Mouse (Mus musculus) stomach, embryonic 16.5 days (tissue): ENCODE results near the gene Olfr132. TPM values are rescaled to one million over a fixed set of nuclear protein-coding genes. Genes with fewer than 3 reads are reported as not detected.
"Not testable (repeated sequence)": the region's sequence is repeated elsewhere in the genome, so short reads cannot be mapped to it uniquely, and the experiment has no call there.

Experiments
- ATAC-seq: fragments of 200-750 bp; cut with Nextera tagmentation; 2 replicates; pipeline ENCODE4 v1.8.0; 2017; ENCODE audit warnings: moderate number of reproducible peaks, moderate TSS enrichment; ENCODE audit not compliant: insufficient read depth, low FRiP score
- H3K27ac ChIP-seq: fragments of 300-500 bp; sonication (generic); 2 replicates; pipeline ENCODE4 v1.5.1; 2014; ENCODE audit warnings: low read length
- H3K27me3 ChIP-seq: fragments of 300-500 bp; sonication (generic); 2 replicates; pipeline ENCODE4 v1.6.1; 2014; ENCODE audit warnings: low read length, control low read depth, mixed read lengths; ENCODE audit not compliant: control insufficient read depth, insufficient read depth
- H3K36me3 ChIP-seq: fragments of 300-500 bp; sonication (generic); 2 replicates; pipeline ENCODE4 v1.6.1; 2014; ENCODE audit warnings: low read length; ENCODE audit not compliant: control insufficient read depth, insufficient read depth
- H3K4me1 ChIP-seq: fragments of 300-500 bp; sonication (generic); 2 replicates; pipeline ENCODE4 v1.6.1; 2014; ENCODE audit warnings: low read length, control low read depth, mixed read lengths; ENCODE audit not compliant: control insufficient read depth, insufficient read depth
- H3K4me2 ChIP-seq: fragments of 300-500 bp; sonication (generic); 2 replicates; pipeline ENCODE4 v1.6.1; 2014; ENCODE audit warnings: low read depth, low read length, mixed read lengths
- H3K4me3 ChIP-seq: fragments of 300-500 bp; sonication (generic); replicated peaks from 2 replicates; pipeline ENCODE4 v1.5.1; 2014; ENCODE audit warnings: mild to moderate bottlenecking, low read length
- H3K9ac ChIP-seq: fragments of 300-500 bp; sonication (generic); 2 replicates; pipeline ENCODE4 v1.6.1; 2014; ENCODE audit warnings: low read length
- H3K9me3 ChIP-seq: fragments of 300-500 bp; sonication (generic); replicated peaks from 2 replicates; pipeline ENCODE4 v1.6.1; 2016; ENCODE audit warnings: low read length, control low read depth; ENCODE audit not compliant: control insufficient read depth
- WGBS: fragments of 180-500 bp; shearing (Covaris S2); extraction: QIAGEN DNeasy Blood & Tissue Kit; methylation state at CpG from one replicate; pipeline ENCODE4 v1.1.7; 2014; 5-methylcytosine and 5-hydroxymethylcytosine counted together
- polyA plus RNA-seq: library from polyadenylated mRNA; unstranded; fragments of >200 nt; fragmentation: Nextera tagmentation; extraction: Ambion mirVana; gene quantifications from 2 replicates; pipeline ENCODE4 v1.2.1, GENCODE M21; 2015

Gene Olfr132
- not detected in 2 replicates for polyA plus RNA-seq

DNA sequence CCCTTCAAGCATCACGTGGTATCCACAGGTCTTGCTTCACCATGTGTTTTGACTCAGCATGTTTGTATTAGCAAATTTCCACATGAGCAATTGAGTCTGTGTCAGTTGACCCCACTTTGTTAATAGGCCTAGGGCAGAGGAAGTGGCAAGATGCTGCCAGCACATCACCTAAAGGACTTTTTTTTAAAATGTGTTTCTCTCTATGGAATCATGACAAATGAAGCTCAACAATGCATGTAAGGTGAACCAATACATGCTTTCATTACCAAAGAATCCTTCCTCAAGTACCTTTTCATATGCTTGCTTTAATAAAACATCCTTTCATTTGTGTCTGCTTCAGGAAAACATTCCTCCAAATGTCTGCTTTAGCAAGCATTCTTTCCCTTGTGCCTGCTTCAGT, at the start of gene Olfr132:
Gene Olfr132 (minus strand): TSS at position 101 of the 400 bp plus-strand sequence.
- H3K4me2 ChIP-seq = no peak within 1 kb of the TSS
- no peak for ATAC-seq
- no peak within 1 kb of the TSS for H3K9ac ChIP-seq
- no peaks in the 10 kb centered on the region for H3K4me1 ChIP-seq
- H3K27ac ChIP-seq = no peak within 1 kb of the TSS
- H3K27me3 ChIP-seq = no peaks in the 10 kb centered on the region
- no peaks in the 10 kb centered on the region for H3K36me3 ChIP-seq
- 57% methylated on average over 1 of the region's 1 CpGs for WGBS
- H3K9me3 ChIP-seq = no peaks in the 10 kb centered on the region
- no peak within 1 kb of the TSS for H3K4me3 ChIP-seq

DNA sequence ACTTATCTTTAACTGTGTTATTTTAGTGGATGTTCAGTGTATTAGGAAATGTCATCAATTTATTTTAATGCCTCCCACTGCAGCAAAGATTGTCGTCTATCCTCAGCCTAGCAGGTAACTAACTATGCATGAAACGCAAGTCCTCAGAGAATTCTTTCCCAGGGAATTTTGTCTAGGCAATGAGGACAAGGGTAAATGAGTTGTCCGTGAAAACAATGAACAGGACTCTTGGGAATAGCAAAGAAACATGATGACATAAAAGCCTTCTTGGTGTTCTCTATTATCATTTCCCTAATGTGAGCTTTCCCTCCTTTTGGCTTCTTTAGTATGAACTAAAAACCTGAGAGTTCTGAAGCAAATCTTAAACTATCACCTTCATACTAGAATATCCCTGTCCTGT, 36.8 kb upstream of the Olfr132 start, which contains the start of gene Olfr134:
Gene Olfr134 (plus strand): TSS at position 301 of the 400 bp plus-strand sequence.
- H3K4me2 ChIP-seq = no peak within 1 kb of the TSS
- WGBS = 71% methylated on average over 3 of the region's 3 CpGs
- no peak for ATAC-seq
- H3K4me3 ChIP-seq = no peak within 1 kb of the TSS
- no peak within 1 kb of the TSS for H3K27ac ChIP-seq
- no peak within 1 kb of the TSS for H3K9ac ChIP-seq
- no peaks in the 10 kb centered on the region for H3K36me3 ChIP-seq
- H3K9me3 ChIP-seq = no peaks in the 10 kb centered on the region
- H3K27me3 ChIP-seq = no peaks in the 10 kb centered on the region
- H3K4me1 ChIP-seq = no peaks in the 10 kb centered on the region

GRCm38 (mm10) chr17:38144981-38145380, 10.7 kb upstream of the Olfr132 start, which contains the start of gene Olfr133:
Olfr133 (plus strand) TSS chr17:38145281.
- no peaks in the 10 kb centered on the region for H3K36me3 ChIP-seq
- no peak for ATAC-seq
- no peak within 1 kb of the TSS for H3K4me2 ChIP-seq
- no peaks in the 10 kb centered on the region for H3K9me3 ChIP-seq
- H3K9ac ChIP-seq = no peak within 1 kb of the TSS
- no peaks in the 10 kb centered on the region for H3K4me1 ChIP-seq
- H3K27me3 ChIP-seq = no peaks in the 10 kb centered on the region
- H3K4me3 ChIP-seq = no peak within 1 kb of the TSS
- WGBS = 74% methylated on average over 2 of the region's 2 CpGs
- H3K27ac ChIP-seq = no peak within 1 kb of the TSS

GRCm38 (mm10) chr17:38125371-38125770, 9.0 kb downstream of the Olfr132 start:
- not testable (repeated sequence) for H3K4me2 ChIP-seq, H3K27ac ChIP-seq, H3K36me3 ChIP-seq, H3K4me3 ChIP-seq, H3K9me3 ChIP-seq, H3K9ac ChIP-seq, ATAC-seq, H3K27me3 ChIP-seq, H3K4me1 ChIP-seq
- WGBS = 65% methylated on average over 3 of the region's 3 CpGs

DNA sequence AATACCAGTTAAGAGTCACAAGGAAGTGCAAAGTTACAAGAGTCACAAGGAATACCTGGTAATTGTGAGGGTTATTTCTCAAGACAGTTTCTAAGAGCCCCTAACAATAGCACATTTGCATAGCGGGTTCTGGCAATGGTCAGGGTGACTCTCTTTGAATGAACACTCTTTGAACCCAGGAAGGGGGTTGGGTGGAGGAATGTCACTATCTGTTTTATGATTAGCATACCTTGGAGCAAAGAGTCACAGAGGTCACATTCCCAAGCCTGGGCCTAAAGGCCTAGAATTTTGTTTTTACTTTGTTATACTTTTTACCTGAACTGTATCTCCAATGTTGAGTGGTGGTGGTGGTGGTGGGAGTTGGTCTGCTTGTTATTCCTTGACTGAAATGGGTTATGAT, 10.1 kb downstream of the Olfr132 start:
- not testable (repeated sequence) for H3K9me3 ChIP-seq, H3K4me1 ChIP-seq, H3K4me3 ChIP-seq, H3K4me2 ChIP-seq, H3K36me3 ChIP-seq, H3K27ac ChIP-seq, H3K9ac ChIP-seq, ATAC-seq, H3K27me3 ChIP-seq
- WGBS = 73% methylated on average over 1 of the region's 1 CpGs

DNA sequence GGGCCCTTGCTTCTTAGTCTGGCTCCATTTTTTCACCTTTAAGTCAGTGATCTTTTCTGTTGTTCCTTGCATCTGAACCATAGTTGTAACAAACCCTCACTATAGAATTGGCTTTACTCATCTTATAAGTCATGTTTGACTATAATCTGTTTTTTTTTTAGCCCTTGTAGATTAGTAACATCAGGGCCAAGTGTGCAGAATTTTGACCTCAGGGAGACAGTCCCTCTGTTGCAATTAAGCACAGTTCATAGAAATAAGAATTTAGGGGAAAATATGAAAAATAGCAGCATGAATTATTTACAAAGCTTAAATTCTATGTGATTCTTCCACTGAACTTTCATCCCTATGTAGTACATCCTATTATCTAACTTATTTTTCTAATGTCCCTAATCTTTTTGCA, 45.7 kb downstream of the Olfr132 start, which contains the start of gene Olfr131:
Gene Olfr131 (minus strand): TSS at position 101 of the 400 bp plus-strand sequence.
- Histone ChIP-seq H3K27ac (no peak within 1 kb of the TSS), H3K9ac (no peak within 1 kb of the TSS), H3K4me3 (no peak within 1 kb of the TSS), H3K36me3 (no peaks in the 10 kb centered on the region), H3K9me3 (no peaks in the 10 kb centered on the region), H3K4me2 (no peak within 1 kb of the TSS), H3K4me1 (no peaks in the 10 kb centered on the region), H3K27me3 (no peaks in the 10 kb centered on the region)
- no peak for ATAC-seq

GRCm38 (mm10) chr17:38082364-38082763, 52.0 kb downstream of the Olfr132 start:
- no peaks in the 10 kb centered on the region for H3K36me3 ChIP-seq
- no peak overlapping the region for H3K4me2 ChIP-seq
- no peaks in the 10 kb centered on the region for H3K4me1 ChIP-seq
- H3K9me3 ChIP-seq = no peaks in the 10 kb centered on the region
- H3K27ac ChIP-seq = no peak overlapping the region
- no peaks in the 10 kb centered on the region for H3K27me3 ChIP-seq
- no peak for ATAC-seq
- WGBS = 85% methylated on average over 4 of the region's 4 CpGs
- no peak overlapping the region for H3K9ac ChIP-seq
- H3K4me3 ChIP-seq = no peak overlapping the region

Other genes with a start within 250 kb of the Olfr132 start
- gene Olfr127, start 234.1 kb downstream of the Olfr132 start, polyA plus RNA-seq = not detected in 2 replicates
- gene Olfr128, start 214.0 kb downstream of the Olfr132 start, polyA plus RNA-seq = not detected in 2 replicates
- gene Olfr761, start 181.4 kb downstream of the Olfr132 start, polyA plus RNA-seq = not detected in 2 replicates
- gene Olfr129, start 74.4 kb downstream of the Olfr132 start, polyA plus RNA-seq = not detected in 2 replicates
- gene Olfr130, start 70.6 kb downstream of the Olfr132 start, polyA plus RNA-seq = not detected in 2 replicates
- gene Olfr131, start 45.8 kb downstream of the Olfr132 start, polyA plus RNA-seq = not detected in 2 replicates
- gene Olfr133, start 10.8 kb upstream of the Olfr132 start, polyA plus RNA-seq = not detected in 2 replicates
- gene Olfr134, start 36.9 kb upstream of the Olfr132 start, polyA plus RNA-seq = not detected in 2 replicates
- not detected in 2 replicates for gene Olfr135, start 69.8 kb upstream of the Olfr132 start, polyA plus RNA-seq
- not detected in 2 replicates for gene Olfr138, start 126.5 kb upstream of the Olfr132 start, polyA plus RNA-seq
- gene Olfr137, start 173.0 kb upstream of the Olfr132 start, polyA plus RNA-seq = not detected in 2 replicates
- gene Olfr136, start 195.3 kb upstream of the Olfr132 start, polyA plus RNA-seq = not detected in 2 replicates